Mouse (Mus musculus): ENCODE measurements around the gene Usp28.

Usp28 gene

DNA sequence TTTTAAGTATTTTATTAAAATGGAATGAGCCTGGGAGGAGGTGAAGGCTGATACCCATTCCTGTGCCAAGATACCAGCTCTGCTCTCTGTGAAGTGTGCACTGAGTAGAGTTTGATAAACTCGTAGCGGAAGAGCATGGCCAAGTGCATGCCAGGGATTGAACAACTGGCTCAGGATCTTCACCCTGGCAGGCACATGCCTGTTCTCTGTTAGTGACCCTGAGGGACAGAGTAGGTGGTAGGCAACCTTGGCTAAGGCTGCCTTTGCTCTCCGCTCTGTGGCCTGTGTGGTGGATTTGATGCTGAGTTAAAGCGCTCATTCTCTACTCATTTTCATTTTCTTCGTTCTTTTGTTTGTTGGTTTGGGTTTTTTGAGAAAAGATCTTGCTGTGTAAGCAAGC lies 36.1 kb downstream of the Usp28 start:
- no peak for DNase-seq (ENCODE audit: extremely low spot score)

DNA sequence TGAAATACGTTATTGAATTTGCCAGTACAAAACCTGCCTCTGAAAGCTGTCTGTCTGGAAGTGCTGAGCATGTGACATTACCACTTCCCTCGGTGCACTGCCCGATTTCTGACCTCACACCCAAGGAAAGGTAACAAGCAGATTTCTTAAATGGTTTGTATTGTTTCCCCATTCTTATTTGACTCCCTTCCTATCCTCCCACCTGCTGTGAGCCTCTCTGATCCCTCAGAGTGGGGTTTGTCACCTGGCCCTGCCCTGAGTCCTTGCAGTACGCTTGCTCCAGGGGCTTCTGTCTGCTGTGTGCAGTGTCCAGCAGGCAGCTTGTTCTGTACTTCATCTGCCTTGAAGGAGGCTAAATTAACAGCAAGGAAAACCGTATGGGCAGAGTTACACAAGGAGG lies 38.8 kb downstream of the Usp28 start:
- no peak for DNase-seq (ENCODE audit: extremely low spot score)

DNA sequence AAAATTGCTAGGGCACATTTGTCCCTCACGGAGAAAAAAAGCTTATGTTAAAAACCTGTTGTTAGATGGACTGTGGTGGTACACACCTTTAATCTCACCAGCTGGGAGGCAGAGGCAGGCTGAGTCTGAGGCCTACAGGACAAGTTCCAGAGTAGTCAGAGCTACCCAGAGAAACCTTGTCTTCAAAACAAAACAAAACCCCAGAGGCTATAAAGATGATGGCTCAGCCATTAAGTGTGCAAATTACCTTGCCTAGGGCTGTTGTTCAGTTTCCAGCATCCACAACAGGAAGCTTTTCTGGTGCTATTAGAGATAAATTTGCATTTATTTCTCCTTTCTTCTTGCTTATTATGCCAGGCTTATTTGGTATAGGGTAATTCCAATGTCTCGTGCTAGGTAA lies 39.4 kb downstream of the Usp28 start:
- no peak for DNase-seq (ENCODE audit: extremely low spot score)

DNA sequence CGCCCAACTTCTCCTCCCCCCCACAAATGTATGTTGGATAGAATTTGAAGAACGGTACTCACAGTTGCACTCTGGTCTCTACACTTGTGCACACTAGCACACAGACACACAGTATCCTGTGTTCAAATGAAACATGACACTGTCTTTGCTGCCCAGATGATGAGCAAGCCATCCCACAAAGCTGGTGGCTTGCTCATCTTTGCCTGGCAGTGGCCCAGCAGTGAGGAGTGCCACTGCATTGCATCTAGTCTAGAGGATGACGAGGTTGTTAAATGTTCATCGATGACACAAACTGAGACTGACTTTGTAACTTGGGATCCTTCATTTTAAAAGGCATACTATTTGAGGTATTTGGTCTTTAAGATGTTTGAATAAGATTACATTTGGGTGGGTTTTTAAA lies 49.6 kb downstream of the Usp28 start:
- no peak for DNase-seq (ENCODE audit: extremely low spot score)

DNA sequence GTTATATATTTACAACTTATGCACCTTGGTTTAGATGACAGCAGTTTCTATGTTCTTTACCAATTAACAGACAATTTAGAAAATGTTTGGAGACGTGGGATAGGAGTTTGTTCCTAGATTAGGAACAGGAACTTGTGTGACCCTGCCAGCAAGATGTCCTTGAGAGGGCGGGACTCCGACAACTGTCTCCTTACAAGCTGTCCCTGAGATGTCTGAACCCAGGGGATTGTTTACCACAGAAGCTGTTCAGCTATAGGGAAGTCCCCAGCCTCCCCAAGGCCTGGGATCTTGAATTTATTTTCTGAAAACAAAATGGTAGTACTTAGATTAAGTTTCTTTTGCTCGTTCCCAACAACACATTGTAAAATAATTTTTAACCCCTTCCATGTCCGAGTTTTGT lies 65.7 kb downstream of the Usp28 start:
- DNase-seq (ENCODE audit: extremely low spot score), result no peak

DNA sequence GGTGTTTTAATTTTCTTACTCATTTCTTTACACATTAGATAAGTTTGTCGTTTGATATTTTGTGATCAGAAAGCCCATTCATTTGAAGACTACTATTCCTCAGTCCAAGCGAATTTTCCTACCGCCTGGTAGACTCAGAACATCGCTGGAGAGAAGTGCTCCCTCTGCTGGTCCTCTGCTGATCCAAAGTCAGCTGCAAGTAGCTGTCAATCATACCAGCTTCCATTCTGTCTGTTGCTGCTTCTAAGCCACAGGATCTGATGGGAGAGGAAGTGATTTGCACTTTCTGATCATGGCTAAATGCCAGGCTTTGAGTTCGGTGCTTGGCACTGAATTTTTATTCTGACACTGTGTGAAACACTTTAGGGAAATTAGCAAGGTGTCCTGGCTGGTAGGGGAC lies 66.2 kb downstream of the Usp28 start:
- DNase-seq (ENCODE audit: extremely low spot score), result peak; percentile 38

DNA sequence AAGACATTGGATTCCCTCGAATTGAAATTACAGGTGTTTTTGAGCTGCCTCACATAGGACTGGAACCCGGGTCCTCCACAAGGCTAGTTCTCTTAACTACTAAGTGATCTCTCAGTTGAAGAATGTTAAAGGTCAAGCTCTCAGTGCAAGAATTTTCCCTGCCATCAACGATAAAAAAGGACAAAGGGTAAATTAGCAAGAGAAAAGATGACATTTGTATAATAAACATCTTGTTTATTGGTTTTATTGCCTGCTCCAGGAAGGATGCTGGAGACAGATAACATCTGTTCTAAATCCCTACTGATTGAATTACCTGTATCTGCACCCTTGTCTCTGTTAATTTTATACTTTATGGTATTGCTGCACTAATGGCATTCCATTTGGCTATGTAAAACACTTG lies 68.9 kb downstream of the Usp28 start:
- no peak for DNase-seq (ENCODE audit: extremely low spot score)

DNA sequence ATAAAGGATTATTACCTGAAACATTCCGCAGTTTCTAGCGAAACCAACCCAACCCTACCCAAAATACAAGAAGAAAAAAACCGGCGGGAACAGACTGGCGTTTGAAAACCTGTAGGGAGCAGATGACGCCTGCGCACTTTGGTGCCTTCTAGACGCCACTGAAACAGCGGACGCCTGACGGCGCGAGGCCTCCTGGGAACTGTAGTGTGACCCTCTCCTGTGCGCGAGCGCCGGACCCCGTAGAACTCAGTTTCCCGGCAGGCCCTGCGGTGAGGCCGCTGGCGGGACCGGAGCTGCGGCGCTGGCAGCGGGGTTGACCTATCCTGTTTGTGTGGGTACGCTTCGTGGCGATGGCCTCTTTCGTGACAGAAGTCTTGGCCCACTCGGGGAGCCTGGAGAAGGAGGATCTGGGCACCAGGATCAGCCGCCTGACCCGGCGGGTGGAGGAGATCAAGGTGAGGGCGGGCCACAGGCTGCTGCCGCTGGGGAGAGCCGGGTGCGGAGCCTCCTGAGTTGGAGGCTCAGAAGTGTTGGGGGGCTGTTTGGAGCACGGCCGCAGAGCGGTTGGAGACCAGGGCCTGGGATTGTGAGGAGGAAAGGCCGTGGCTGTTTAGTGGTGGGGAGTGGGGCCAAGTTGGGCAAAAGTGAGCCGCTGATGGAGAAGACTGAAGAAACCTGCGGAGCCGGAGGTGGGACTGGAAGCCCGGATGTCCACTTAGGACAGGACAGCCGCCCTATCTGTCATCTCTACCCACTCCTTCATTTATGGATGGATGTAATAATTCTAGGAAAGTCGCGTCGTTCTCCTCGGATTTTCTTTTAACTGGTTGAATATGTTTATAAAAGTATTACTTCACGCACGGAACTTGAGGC lies 70.4 kb downstream of the Usp28 start, which contains the start of gene Zw10:
Zw10 (plus strand) TSS at position 281 of the 873 bp plus-strand sequence.
- peak; percentile 93 for DNase-seq (ENCODE audit: extremely low spot score)

DNA sequence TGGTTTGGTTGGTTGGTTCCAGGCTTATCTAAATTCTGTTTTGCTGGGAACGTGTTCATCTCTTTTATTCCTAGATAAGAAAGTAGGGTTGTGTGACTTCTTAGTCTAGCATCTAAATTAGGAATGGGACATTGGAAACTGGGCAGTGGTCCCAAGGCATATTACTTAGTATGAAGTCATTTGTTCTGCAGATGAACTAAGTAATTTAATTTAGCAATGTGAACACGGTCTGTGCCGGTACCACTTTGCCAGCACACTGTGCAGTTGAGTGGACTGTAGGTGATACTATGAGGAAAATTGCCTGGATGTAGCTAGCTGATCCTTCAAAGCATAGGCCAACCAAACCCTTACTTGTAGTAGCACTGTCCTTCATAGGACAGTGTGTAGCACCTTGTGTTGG lies 91.7 kb downstream of the Usp28 start:
- no peak for DNase-seq (ENCODE audit: extremely low spot score)

DNA sequence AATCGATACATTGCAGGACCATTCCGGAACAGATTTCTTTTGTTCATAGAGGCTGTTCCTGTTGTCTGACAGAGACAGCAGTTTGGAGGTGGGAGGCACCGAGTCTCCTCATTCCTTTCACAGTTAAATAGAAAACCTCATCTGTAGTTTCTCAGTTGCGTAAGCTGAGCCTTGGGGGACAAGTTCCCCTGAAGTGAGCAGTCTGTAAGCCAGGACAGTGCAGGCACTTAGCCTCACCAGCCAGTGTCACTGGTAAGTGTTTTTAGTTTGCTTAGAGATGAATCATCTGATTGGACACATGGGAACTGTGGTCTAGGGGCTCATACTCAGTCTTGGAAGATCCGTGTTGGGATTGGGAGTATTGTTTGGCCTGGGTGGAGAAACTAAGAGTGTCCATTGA lies 95.9 kb downstream of the Usp28 start, which contains the start of gene Tmprss5:
Tmprss5 (plus strand) TSS at position 154 of the 400 bp plus-strand sequence.
- no peak for DNase-seq (ENCODE audit: extremely low spot score)

DNA sequence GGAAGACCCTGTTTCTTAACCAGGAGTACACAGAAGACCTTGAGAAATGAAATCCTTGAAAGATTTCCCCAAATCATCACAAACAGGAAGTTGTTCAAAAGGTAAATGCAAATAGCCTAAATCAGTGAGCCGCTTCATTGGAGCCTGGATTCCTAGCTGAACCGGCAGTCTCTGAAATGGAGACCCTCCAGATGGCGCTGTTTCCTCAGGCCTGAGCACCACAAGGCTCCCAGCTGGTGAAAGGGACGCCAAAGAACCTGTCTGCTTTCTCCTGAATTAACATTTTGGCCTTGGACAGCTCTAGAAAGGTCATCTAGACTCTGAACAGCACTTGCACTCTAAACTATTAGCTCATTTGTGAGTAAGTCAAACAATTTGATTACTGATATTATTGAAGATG lies 96.4 kb downstream of the Usp28 start:
- peak; percentile 74 for DNase-seq (ENCODE audit: extremely low spot score)

DNA sequence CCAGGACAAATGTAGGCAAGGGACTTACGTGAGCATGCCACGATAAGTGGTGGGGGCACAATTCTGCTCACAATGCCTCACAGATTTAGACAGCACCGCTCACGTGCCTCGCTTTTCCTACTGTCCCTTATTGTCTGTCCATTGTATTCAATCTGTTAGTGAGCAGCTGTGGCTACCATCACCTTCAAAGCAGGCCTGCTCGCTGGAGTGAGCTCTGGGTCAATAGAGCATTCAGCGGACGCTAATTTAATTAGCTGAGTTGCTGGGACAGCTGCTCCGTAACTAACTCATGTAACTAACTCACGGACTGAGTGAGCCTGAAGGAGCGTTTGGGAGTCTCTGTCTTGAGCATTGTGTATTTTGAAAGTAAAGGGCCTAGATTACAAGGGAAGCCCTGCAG lies 102.1 kb downstream of the Usp28 start:
- DNase-seq (ENCODE audit: extremely low spot score), result peak; percentile 20

Data from embryo, embryonic 9.5 days (tissue).